Mouse (Mus musculus) megakaryocyte, embryonic 14.5 days (primary cell): Measurements from ENCODE around the gene Nudt14. TPM values are rescaled to one million over a fixed set of nuclear protein-coding genes. Genes with fewer than 3 reads are reported as not detected.

ENCODE experiments used
- H3K27me3 ChIP-seq: replicated peaks from 2 replicates; pipeline ENCODE3; 2012; ENCODE audit warnings: inconsistent platforms
- H3K36me3 ChIP-seq: replicated peaks from 2 replicates; pipeline ENCODE3; 2012; ENCODE audit warnings: low read length, inconsistent platforms, mixed read lengths
- H3K4me1 ChIP-seq: 2 replicates; pipeline ENCODE4 v1.6.1; 2012; ENCODE audit warnings: inconsistent platforms
- H3K4me3 ChIP-seq: replicated peaks from 2 replicates; pipeline ENCODE3; 2012; ENCODE audit warnings: moderate library complexity, mild to moderate bottlenecking, inconsistent platforms
- H3K9me3 ChIP-seq: 2 replicates; pipeline ENCODE4 v1.6.1; 2012; ENCODE audit warnings: inconsistent platforms
- FLI1 ChIP-seq: IDR thresholded peaks from 2 replicates; pipeline ENCODE4 v1.6.1; 2012; ENCODE audit warnings: low read length, inconsistent platforms, mixed read lengths
- GATA1 ChIP-seq: IDR thresholded peaks from 3 replicates; pipeline ENCODE4 v1.6.1; 2012; ENCODE audit warnings: mixed read lengths, low read length, inconsistent platforms, borderline replicate concordance
- polyA plus RNA-seq: library from polyadenylated mRNA; stranded (reverse); fragments of >175 nt; gene quantifications from 2 replicates; pipeline ENCODE4 v1.2.3, GENCODE M21; 2012; ENCODE audit warnings: low replicate concordance; ENCODE audit not compliant: insufficient read depth

Nudt14 gene
- polyA plus RNA-seq, 1 experiment = 42.5 TPM

GRCm38 (mm10) chr12:112898960-112899359 lies 43.0 kb downstream of the Nudt14 start:
- no peaks in the 10 kb centered on the region for H3K9me3 ChIP-seq
- no peak overlapping the region for H3K4me3 ChIP-seq
- TF ChIP-seq GATA1 = no peak
- peaks cover 47% of the 10 kb centered on the region for H3K4me1 ChIP-seq
- peaks cover 62% of the 10 kb centered on the region for H3K27me3 ChIP-seq
- peaks cover under 1% of the 10 kb centered on the region for H3K36me3 ChIP-seq

GRCm38 (mm10) chr12:112898351-112898750 lies 43.6 kb downstream of the Nudt14 start:
- Histone ChIP-seq H3K9me3 (no peaks in the 10 kb centered on the region), H3K4me1 (peaks cover 45% of the 10 kb centered on the region), H3K36me3 (no peaks in the 10 kb centered on the region), H3K4me3 (no peak overlapping the region), H3K27me3 (peaks cover 60% of the 10 kb centered on the region)
- no peak for TF ChIP-seq FLI1
- TF ChIP-seq GATA1 = no peak

GRCm38 (mm10) chr12:112897522-112898212 lies 44.3 kb downstream of the Nudt14 start:
- Histone ChIP-seq H3K4me3 (peak overlapping the region; percentile 25), H3K9me3 (no peaks in the 10 kb centered on the region), H3K36me3 (no peaks in the 10 kb centered on the region), H3K4me1 (peaks cover 45% of the 10 kb centered on the region), H3K27me3 (peaks cover 60% of the 10 kb centered on the region)
- TF ChIP-seq FLI1 (no peak), GATA1 (no peak)

GRCm38 (mm10) chr12:112894969-112895368 lies 47.0 kb downstream of the Nudt14 start:
- H3K27me3 ChIP-seq = peaks cover 54% of the 10 kb centered on the region
- peaks cover 45% of the 10 kb centered on the region for H3K4me1 ChIP-seq
- H3K4me3 ChIP-seq = peak overlapping the region; percentile 74
- TF ChIP-seq GATA1 (no peak), FLI1 (no peak)
- H3K36me3 ChIP-seq = no peaks in the 10 kb centered on the region
- H3K9me3 ChIP-seq = no peaks in the 10 kb centered on the region

GRCm38 (mm10) chr12:112894303-112894884 lies 47.5 kb downstream of the Nudt14 start:
- H3K4me1 ChIP-seq = peaks cover 45% of the 10 kb centered on the region
- H3K4me3 ChIP-seq = peak overlapping the region; percentile 82
- TF ChIP-seq FLI1 = no peak
- TF ChIP-seq GATA1 = no peak
- peaks cover 54% of the 10 kb centered on the region for H3K27me3 ChIP-seq
- H3K36me3 ChIP-seq = no peaks in the 10 kb centered on the region
- H3K9me3 ChIP-seq = no peaks in the 10 kb centered on the region

- H3K4me1 ChIP-seq = peaks cover 9% of the 10 kb centered on the region
- peaks cover 44% of the 10 kb centered on the region for H3K27me3 ChIP-seq
- no peak overlapping the region for H3K4me3 ChIP-seq
- no peaks in the 10 kb centered on the region for H3K36me3 ChIP-seq
- H3K9me3 ChIP-seq = peaks cover 12% of the 10 kb centered on the region
- TF ChIP-seq FLI1 (no peak), GATA1 (no peak)
Measured at GRCm38 (mm10) chr12:112885465-112885864, 56.5 kb downstream of the Nudt14 start.

Other genes with a start within 250 kb of the Nudt14 start
- 2.2 and 5.6 TPM in 2 replicates for gene Cep170b, start 221.7 kb downstream of the Nudt14 start, polyA plus RNA-seq
- gene Pld4, start 181.5 kb downstream of the Nudt14 start, polyA plus RNA-seq = 11.4 and 36.3 TPM in 2 replicates
- 3.3 TPM in 1 of 2 replicates, not detected in the other for gene Ahnak2, start 139.5 kb downstream of the Nudt14 start, polyA plus RNA-seq
- 8.2 and 25.4 TPM in 2 replicates for gene Clba1, start 133.2 kb downstream of the Nudt14 start, polyA plus RNA-seq
- 3.2 and 11.7 TPM in 2 replicates for gene Cdca4, start 112.7 kb downstream of the Nudt14 start, polyA plus RNA-seq
- gene Gpr132, start 73.9 kb downstream of the Nudt14 start, polyA plus RNA-seq = 1.2 TPM in 1 of 2 replicates, not detected in the other
- 4.8 and 14.7 TPM in 2 replicates for gene Jag2, start 12.3 kb downstream of the Nudt14 start, polyA plus RNA-seq
- gene Btbd6, start 34.4 kb upstream of the Nudt14 start, polyA plus RNA-seq = 25.3 and 64.2 TPM in 2 replicates
- gene Brf1, start 58.6 kb upstream of the Nudt14 start, polyA plus RNA-seq = 11.5 and 16.3 TPM in 2 replicates
- gene Pacs2, start 72.4 kb upstream of the Nudt14 start, polyA plus RNA-seq = 7.0 and 8.7 TPM in 2 replicates
- not detected in 2 replicates for gene Tex22, start 132.4 kb upstream of the Nudt14 start, polyA plus RNA-seq
- 120 and 145 TPM in 2 replicates for gene Mta1, start 156.2 kb upstream of the Nudt14 start, polyA plus RNA-seq
- 6.1 and 14.4 TPM in 2 replicates for gene Crip2, start 198.1 kb upstream of the Nudt14 start, polyA plus RNA-seq
- gene Crip1, start 204.2 kb upstream of the Nudt14 start, polyA plus RNA-seq = 12.3 and 39.8 TPM in 2 replicates
- gene Tedc1, start 214.3 kb upstream of the Nudt14 start, polyA plus RNA-seq = 2.0 and 7.6 TPM in 2 replicates
- not detected in 2 replicates for gene Tmem121, start 243.8 kb upstream of the Nudt14 start, polyA plus RNA-seq